Mouse (Mus musculus): ENCODE results near the gene Eed. TPM values are rescaled to one million over a fixed set of nuclear protein-coding genes. Genes with fewer than 3 reads are reported as not detected.

The Eed gene
- total RNA-seq, 2 experiments from 2014 or later, result 26.6 to 30.3 TPM

DNA sequence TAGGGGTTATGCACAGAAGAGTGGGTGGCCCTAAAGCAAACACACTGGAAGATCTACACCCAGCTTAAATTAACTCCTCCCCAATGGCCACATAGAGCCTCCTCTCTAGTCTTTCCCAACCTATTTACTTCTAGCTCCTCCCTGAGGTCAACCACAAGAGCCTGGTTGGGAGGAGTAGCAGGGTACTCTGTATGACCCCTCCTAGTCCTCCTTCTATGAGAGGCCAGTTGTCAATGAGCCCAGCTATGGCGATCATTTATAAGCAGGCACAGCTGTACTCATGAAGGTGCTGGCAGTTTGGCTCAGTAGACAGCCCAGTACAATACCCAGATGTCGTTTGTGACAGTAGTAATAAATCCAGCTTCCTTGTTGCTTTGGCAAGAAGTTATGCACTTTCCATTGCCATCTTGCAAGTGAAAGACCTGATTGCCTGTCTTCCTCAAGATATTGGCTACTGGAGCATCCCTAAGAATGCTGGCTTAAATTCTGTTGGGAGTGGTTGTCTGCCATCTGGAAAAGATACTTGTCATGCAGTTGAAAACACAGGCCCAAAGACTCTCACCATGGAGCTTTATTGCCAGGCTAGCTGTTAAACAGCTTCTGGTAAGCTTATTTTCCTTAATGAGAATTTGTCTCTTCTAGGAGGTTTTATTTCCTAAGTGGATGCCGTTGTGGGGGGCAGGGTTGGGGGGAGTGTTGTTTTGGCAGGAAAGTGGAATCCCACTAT lies 67.2 kb downstream of the Eed start:
- intact Hi-C loops (cut with DNase I), result no loop called here
- peak in 1 of 2 experiments; percentile 6 for DNase-seq

DNA sequence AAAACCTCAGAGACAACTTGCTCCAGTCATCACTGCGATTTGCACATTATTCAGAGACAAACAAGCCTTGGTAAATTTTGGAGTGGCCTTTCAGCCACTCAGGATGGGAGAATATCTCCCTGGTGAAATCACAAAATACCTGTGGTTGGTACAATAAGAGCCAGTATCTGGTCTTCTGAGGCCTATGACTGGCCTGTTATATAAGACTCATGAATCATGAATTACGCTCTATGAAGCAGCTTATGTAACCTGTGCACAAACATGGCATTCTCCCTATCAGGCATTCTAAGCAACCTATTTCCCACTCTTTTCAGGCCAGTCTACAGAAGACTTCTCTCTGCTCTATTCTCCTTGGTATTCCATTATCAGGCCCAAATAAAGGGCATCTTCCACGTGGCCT lies 68.4 kb downstream of the Eed start:
- no peak for DNase-seq
- intact Hi-C loops (cut with DNase I), result no loop called here

DNA sequence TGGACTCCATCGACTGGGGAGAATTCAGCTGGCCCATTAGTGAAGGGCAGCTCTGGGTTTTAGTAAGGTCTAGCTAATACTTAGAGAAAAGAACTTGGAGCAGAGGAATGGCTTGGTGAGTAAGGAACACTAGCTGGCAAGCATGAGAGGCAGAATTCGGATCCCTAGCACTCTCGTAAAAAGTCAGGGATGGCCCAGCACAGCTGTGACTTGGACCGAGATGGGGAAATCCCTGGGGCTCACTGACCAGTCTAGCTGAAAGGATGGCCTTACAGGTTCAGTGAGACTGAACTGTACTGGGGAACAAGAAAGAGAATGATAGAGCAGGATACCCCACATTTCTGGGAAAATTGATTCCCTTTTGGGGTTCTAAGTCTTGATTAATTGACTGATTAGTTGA lies 71.1 kb downstream of the Eed start:
- intact Hi-C loops (cut with DNase I), result loop anchor here (1.0 kb wide), 1 partner anchor 409 kb away; no protein-coding TSS in a partner anchor
- DNase-seq, result peak in 1 of 2 experiments; percentile 5

DNA sequence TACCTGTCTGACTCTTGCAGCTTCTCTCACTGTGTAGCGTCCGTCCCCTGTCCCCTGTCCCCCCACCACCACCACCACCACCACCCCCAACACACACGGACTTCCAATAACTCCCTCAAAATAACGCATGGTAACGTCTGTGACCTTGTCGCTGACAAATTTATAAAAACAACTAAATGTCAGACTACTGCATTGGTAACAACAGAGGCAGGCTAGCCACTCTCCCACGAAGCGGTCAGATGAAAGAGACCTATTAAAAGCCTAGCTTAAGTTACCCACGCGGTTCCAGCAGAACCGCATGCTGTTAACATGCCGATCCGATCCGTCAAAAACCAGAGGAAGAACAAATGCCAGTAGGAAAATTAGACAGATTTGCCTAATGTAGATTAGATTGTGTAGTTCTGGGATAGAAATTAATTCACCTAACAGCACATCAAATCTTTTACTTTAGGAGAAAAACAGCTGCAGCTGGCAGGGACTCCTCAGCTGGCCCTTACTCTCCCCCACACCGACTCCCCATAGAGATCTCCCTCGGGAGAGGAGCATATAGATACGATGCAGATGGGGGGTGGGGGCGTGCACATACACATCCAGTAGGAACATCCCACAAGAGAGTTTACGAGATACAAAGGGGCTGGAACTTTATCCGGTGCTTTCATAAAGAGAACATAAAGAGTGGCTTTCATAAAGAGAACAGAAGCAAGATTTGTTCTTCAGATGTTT lies 71.7 kb downstream of the Eed start:
- intact Hi-C loops (cut with DNase I), result loop anchor here (1.0 kb wide), 1 partner anchor 409 kb away; no protein-coding TSS in a partner anchor

DNA sequence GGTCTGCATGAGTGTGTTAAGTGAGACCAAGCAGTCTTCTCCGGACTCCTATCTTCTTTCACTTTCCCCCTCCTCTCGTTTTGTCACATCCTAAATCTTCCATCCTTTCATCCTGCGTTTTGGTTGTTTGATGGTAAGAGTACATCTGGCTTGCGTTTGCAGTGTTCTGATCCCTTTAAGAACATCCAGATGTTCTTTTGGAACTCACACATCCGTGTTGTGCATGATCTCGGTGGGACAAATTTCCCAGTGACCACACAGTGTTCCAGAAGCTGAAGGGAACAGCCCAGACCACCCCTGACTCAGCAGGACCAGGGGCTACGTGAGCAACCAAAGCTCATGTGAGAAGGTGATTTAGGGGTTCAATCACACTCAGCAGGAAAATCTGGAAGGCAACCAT lies 72.4 kb downstream of the Eed start:
- intact Hi-C loops (cut with DNase I), result no loop called here

More for the DNA sequence above, 71.7 kb downstream of the Eed start:
- no peak for DNase-seq

DNA sequence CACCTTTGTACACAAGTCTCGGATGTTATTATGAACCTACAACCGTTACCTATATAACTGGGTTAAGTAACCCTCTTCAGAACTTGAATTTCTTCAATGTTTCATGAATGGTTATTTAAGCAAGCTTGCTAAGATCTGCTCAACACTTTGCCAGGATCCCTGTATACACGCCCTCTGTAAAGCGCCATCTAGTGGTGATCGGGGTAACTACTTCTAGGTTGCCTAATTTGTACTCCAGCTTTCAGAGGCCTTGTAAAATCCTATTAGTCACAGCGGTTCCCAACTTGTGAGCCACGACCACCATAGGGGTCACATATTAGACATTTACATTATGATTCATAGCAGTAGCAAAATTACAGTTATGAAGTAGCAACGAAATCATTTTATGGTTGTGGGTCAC lies 72.8 kb downstream of the Eed start:
- DNase-seq, result peak; percentile 79 to 89
- intact Hi-C loops (cut with DNase I), result no loop called here

More for the DNA sequence above, 72.4 kb downstream of the Eed start:
- DNase-seq, result peak in 1 of 2 experiments; percentile 5

Other genes starting within 250 kb of the Eed start
- not detected for gene Ccdc81, start 77.4 kb downstream of the Eed start, total RNA-seq (2021)
- 10 to 100 TPM; 59.1 to 61.9 TPM for gene Hikeshi, start 39.8 kb downstream of the Eed start, total RNA-seq (2021)
- 100 to 1,000 TPM; 218 to 284 TPM for gene Picalm, start 149.2 kb upstream of the Eed start, total RNA-seq (2021)